Mouse (Mus musculus) heart, embryonic 13.5 days (tissue): ENCODE data around the gene Ncan. TPM values are rescaled to one million over a fixed set of nuclear protein-coding genes. Genes with fewer than 3 reads are reported as not detected.

Experiments
- ATAC-seq: fragments of 200-750 bp; cut with Nextera tagmentation; 2 replicates; pipeline ENCODE4 v1.8.0; 2017; ENCODE audit warnings: moderate TSS enrichment; ENCODE audit not compliant: insufficient number of reproducible peaks, low FRiP score, low TSS enrichment; ENCODE audit errors: extremely low read depth
- H3K27ac ChIP-seq: fragments of 300-500 bp; sonication (generic); replicated peaks from 2 replicates; pipeline ENCODE4 v1.5.1; 2015; ENCODE audit warnings: moderate library complexity, mild to moderate bottlenecking, inconsistent platforms
- H3K27me3 ChIP-seq: fragments of 300-500 bp; sonication (generic); replicated peaks from 2 replicates; pipeline ENCODE4 v1.6.1; 2015; ENCODE audit warnings: mild to moderate bottlenecking, inconsistent platforms
- H3K36me3 ChIP-seq: fragments of 300-500 bp; sonication (generic); 2 replicates; pipeline ENCODE4 v1.6.1; 2015; ENCODE audit warnings: mild to moderate bottlenecking, inconsistent platforms
- H3K4me1 ChIP-seq: fragments of 300-500 bp; sonication (generic); 2 replicates; pipeline ENCODE4 v1.6.1; 2015; ENCODE audit warnings: inconsistent platforms
- H3K4me2 ChIP-seq: fragments of 300-500 bp; sonication (generic); 2 replicates; pipeline ENCODE4 v1.6.1; 2015; ENCODE audit warnings: inconsistent platforms, mild to moderate bottlenecking, moderate library complexity
- H3K4me3 ChIP-seq: fragments of 300-500 bp; sonication (generic); 2 replicates; pipeline ENCODE4 v1.5.1; 2015; ENCODE audit warnings: moderate library complexity, mild to moderate bottlenecking, inconsistent platforms
- H3K9ac ChIP-seq: fragments of 300-500 bp; sonication (generic); 2 replicates; pipeline ENCODE4 v1.6.1; 2015; ENCODE audit warnings: inconsistent platforms, mild to moderate bottlenecking, moderate library complexity
- H3K9me3 ChIP-seq: fragments of 300-500 bp; sonication (generic); 2 replicates; pipeline ENCODE4 v1.6.1; 2016; ENCODE audit warnings: inconsistent platforms
- WGBS: fragments of 180-500 bp; shearing (Covaris S2); methylation state at CpG from one replicate; pipeline ENCODE4 v1.1.7; 2015; ENCODE audit warnings: mixed read lengths; 5-methylcytosine and 5-hydroxymethylcytosine counted together
- polyA plus RNA-seq: library from polyadenylated mRNA; unstranded; fragments of >200 nt; fragmentation: Nextera tagmentation; extraction: Ambion mirVana; gene quantifications from 2 replicates; pipeline ENCODE4 v1.2.1, GENCODE M21; 2015

The Ncan gene
- polyA plus RNA-seq = 0.17 and 0.36 TPM in 2 replicates

- H3K9ac ChIP-seq = no peak within 1 kb of the TSS
- 3% methylated on average over 19 of the region's 19 CpGs for WGBS
- peaks cover 90% of the 10 kb centered on the region for H3K27me3 ChIP-seq
- no peaks in the 10 kb centered on the region for H3K36me3 ChIP-seq
- no peaks in the 10 kb centered on the region for H3K9me3 ChIP-seq
- H3K4me3 ChIP-seq = 0 out of 2 replicates have a peak within 1 kb of the TSS, but pooled peaks have one; percentile 13
- ATAC-seq = no peak
- peaks cover 3% of the 10 kb centered on the region; the same call in 1 of the 2 replicates for H3K4me1 ChIP-seq
- H3K27ac ChIP-seq = no peak within 1 kb of the TSS
- peak within 1 kb of the TSS; percentile 52 for H3K4me2 ChIP-seq
Measured at GRCm38 (mm10) chr8:70120667-70121066, at the start of gene Ncan. Ncan (minus strand) TSS chr8:70120873.

DNA sequence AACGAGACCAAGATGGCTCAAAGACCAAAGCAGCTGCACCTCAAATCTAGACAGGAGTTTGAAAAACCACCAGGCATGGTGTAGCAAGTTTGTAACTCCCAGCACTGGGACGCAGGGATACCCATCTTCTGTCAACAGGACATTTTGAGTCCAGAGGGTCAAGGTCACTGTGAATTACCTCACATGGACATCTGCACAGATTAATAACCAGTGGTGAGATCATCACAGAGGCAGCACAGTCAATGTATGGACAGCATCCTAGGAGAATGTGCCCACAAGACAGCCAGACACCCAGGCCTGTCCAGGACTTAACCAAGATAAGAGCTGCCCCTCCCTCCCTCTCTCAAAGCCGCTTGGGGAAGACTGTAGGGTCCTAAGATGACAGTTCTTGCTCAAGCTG, 49.4 kb upstream of the Ncan start:
- no peak for ATAC-seq
- no peak overlapping the region for H3K27ac ChIP-seq
- peaks cover 31% of the 10 kb centered on the region for H3K27me3 ChIP-seq
- H3K4me3 ChIP-seq = no peak overlapping the region
- no peak overlapping the region for H3K9ac ChIP-seq
- H3K4me2 ChIP-seq = no peak overlapping the region
- WGBS = 61% methylated on average over 3 of the region's 3 CpGs
- peaks cover 4% of the 10 kb centered on the region; the same call in 1 of the 2 replicates for H3K36me3 ChIP-seq
- no peaks in the 10 kb centered on the region for H3K9me3 ChIP-seq
- peaks cover 38% of the 10 kb centered on the region for H3K4me1 ChIP-seq

DNA sequence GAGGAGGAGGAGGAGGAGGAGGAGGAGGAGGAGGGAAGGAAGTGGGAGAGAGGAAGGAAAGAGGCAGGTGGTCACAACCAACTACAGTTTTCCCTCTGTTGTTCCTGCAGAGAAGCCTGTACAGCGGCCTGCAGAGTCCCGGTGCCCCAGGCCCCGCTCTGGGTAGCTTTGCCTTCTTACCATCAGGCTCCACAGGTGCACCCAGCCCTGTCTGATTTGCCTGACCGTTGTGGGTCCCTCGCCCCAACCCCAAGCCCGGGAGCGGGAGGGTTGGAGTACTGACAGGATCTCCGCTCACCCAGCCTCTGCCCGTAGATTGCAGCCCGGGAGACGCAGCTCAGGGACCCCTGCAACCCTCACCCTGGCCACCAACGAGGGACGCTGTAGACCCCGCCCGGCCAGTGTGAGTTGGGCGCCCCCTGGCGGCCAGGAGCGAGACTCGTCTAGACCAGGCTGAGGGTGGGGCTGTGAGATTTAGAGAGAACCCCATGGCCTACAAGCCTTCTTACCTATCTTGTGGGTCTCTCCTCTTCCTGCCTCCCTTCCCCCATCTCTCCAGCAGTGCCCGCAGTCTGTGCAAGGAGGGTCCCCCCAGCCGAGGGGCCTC, 45.9 kb upstream of the Ncan start:
- peak overlapping the region; percentile 66 for H3K9ac ChIP-seq
- no peaks in the 10 kb centered on the region for H3K36me3 ChIP-seq
- no peak; the same call in 1 of the 2 replicates for ATAC-seq
- peaks cover 13% of the 10 kb centered on the region for H3K4me1 ChIP-seq
- H3K4me3 ChIP-seq = peak overlapping the region; percentile 38
- WGBS = 3% methylated on average over 20 of the region's 21 CpGs
- H3K27ac ChIP-seq = no peak overlapping the region
- H3K4me2 ChIP-seq = peak overlapping the region; percentile 69
- no peaks in the 10 kb centered on the region for H3K9me3 ChIP-seq
- H3K27me3 ChIP-seq = peaks cover 58% of the 10 kb centered on the region

DNA sequence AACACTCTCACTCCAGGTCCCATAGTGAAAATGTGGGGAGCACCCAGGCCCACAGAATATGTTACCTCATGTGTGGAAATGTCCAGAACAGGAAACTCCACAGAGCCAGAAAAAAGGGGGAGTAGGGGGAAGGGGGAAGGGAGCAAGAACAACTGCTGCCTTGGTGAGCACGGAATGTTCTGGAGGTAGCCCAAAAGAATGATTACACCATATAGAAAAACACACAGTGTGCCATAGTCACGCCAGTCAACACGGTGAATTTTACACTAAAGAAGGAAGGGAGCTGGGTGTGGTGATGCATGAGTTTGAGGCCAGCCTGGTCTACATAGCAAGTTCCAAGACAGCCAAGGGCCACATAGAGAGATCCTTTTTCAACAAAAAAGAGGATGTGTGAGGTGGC, 42.6 kb upstream of the Ncan start:
- H3K27me3 ChIP-seq = peaks cover 76% of the 10 kb centered on the region

GRCm38 (mm10) chr8:70160015-70160414, 39.3 kb upstream of the Ncan start:
- no peak for ATAC-seq
- H3K9me3 ChIP-seq = no peaks in the 10 kb centered on the region
- no peak overlapping the region for H3K4me3 ChIP-seq
- no peak overlapping the region for H3K9ac ChIP-seq
- no peak overlapping the region for H3K4me2 ChIP-seq
- no peaks in the 10 kb centered on the region for H3K36me3 ChIP-seq
- H3K27me3 ChIP-seq = peaks cover 71% of the 10 kb centered on the region
- H3K27ac ChIP-seq = no peak overlapping the region
- WGBS = 60% methylated on average over 13 of the region's 13 CpGs
- H3K4me1 ChIP-seq = peaks cover 3% of the 10 kb centered on the region; the same call in 1 of the 2 replicates

More for the DNA sequence above, 42.6 kb upstream of the Ncan start:
- H3K9me3 ChIP-seq = no peaks in the 10 kb centered on the region
- H3K4me2 ChIP-seq = no peak overlapping the region
- ATAC-seq = no peak
- no peak overlapping the region for H3K4me3 ChIP-seq
- H3K9ac ChIP-seq = no peak overlapping the region
- peaks cover 8% of the 10 kb centered on the region for H3K4me1 ChIP-seq
- no peaks in the 10 kb centered on the region for H3K36me3 ChIP-seq
- 68% methylated on average over 3 of the region's 3 CpGs for WGBS
- H3K27ac ChIP-seq = no peak overlapping the region

- no peak overlapping the region for H3K9ac ChIP-seq
- H3K9me3 ChIP-seq = no peaks in the 10 kb centered on the region
- H3K27ac ChIP-seq = no peak overlapping the region
- H3K4me2 ChIP-seq = peak overlapping the region; percentile 78; the same call in 1 of the 2 replicates
- no peak for ATAC-seq
- 80% methylated on average over 4 of the region's 4 CpGs for WGBS
- no peaks in the 10 kb centered on the region for H3K36me3 ChIP-seq
- no peak overlapping the region for H3K4me3 ChIP-seq
- peaks cover 68% of the 10 kb centered on the region for H3K27me3 ChIP-seq
- H3K4me1 ChIP-seq = peaks cover 3% of the 10 kb centered on the region; the same call in 1 of the 2 replicates
Measured at GRCm38 (mm10) chr8:70159211-70159610, 38.5 kb upstream of the Ncan start.

GRCm38 (mm10) chr8:70158069-70158853, 37.6 kb upstream of the Ncan start:
- 9% methylated on average over 40 of the region's 40 CpGs for WGBS
- peaks cover 3% of the 10 kb centered on the region; the same call in 1 of the 2 replicates for H3K4me1 ChIP-seq
- peaks cover 65% of the 10 kb centered on the region for H3K27me3 ChIP-seq
- peak overlapping the region; percentile 69 for H3K9ac ChIP-seq
- no peak overlapping the region for H3K27ac ChIP-seq
- H3K4me2 ChIP-seq = peak overlapping the region; percentile 78
- H3K4me3 ChIP-seq = peak overlapping the region; percentile 55
- no peaks in the 10 kb centered on the region for H3K9me3 ChIP-seq
- peak; percentile 75 for ATAC-seq
- no peaks in the 10 kb centered on the region for H3K36me3 ChIP-seq

- H3K9ac ChIP-seq = no peak overlapping the region
- ATAC-seq = no peak
- 88% methylated on average over 1 of the region's 1 CpGs for WGBS
- H3K36me3 ChIP-seq = no peaks in the 10 kb centered on the region
- H3K9me3 ChIP-seq = no peaks in the 10 kb centered on the region
- H3K27me3 ChIP-seq = peaks cover 65% of the 10 kb centered on the region
- H3K27ac ChIP-seq = no peak overlapping the region
- no peak overlapping the region for H3K4me2 ChIP-seq
- H3K4me1 ChIP-seq = peaks cover 7% of the 10 kb centered on the region; the same call in 1 of the 2 replicates
- H3K4me3 ChIP-seq = no peak overlapping the region
Measured at GRCm38 (mm10) chr8:70157240-70157800, 36.6 kb upstream of the Ncan start.

DNA sequence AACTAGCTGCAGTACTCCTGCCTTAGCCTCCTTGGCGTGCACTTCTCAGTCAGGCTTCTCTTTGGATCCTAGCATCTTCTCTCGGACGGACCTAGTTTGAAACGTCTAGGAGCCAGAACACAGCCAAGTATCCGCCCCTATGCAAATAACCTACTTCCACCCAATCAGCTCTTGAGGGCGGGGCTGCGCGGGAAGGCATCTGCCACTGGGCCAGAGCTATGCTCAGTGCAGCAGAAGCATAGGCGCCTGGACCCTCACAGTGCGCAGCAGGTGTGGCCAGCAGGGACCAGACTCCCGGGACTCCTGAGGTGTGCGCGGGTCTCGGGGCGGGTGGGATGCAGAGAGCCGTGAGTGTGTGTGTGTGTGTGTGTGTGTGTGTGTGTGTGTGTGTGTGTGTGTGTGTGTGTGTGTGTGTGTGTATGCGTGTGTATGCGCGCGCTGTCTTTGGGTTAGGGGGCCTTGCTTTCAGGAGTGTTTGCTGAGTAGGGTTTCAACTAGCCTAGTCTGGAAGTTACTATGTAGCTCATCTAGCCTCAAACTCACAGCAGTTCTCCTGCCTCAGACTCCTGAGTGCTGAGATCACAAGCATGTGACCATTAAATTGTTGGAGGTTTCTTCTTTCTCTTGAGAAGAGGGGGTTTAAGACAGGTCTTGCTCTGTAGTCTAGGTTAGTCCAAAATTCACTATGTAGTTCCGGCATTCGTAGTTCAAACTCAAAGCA, 32.0 kb upstream of the Ncan start:
- Histone ChIP-seq H3K4me2 (peak overlapping the region; percentile 48), H3K27me3 (peaks cover 66% of the 10 kb centered on the region), H3K27ac (no peak overlapping the region), H3K9me3 (no peaks in the 10 kb centered on the region), H3K4me1 (peaks cover 9% of the 10 kb centered on the region; the same call in 1 of the 2 replicates), H3K36me3 (no peaks in the 10 kb centered on the region), H3K9ac (no peak overlapping the region), H3K4me3 (peak overlapping the region; percentile 20; the same call in 1 of the 2 replicates)
- WGBS = 9% methylated on average over 16 of the region's 22 CpGs
- peak; percentile 84 for ATAC-seq

- Histone ChIP-seq H3K4me1 (peaks cover 9% of the 10 kb centered on the region; the same call in 1 of the 2 replicates), H3K27me3 (peaks cover 43% of the 10 kb centered on the region), H3K27ac (no peak overlapping the region), H3K36me3 (peaks cover 22% of the 10 kb centered on the region), H3K4me3 (no peak overlapping the region), H3K9ac (no peak overlapping the region), H3K9me3 (no peaks in the 10 kb centered on the region), H3K4me2 (no peak overlapping the region)
- ATAC-seq = no peak
- 19% methylated on average over 13 of the region's 13 CpGs for WGBS
Measured at GRCm38 (mm10) chr8:70150158-70150557, 29.5 kb upstream of the Ncan start.
